Comparison of ENCODE assay signal across 8 mouse cellular contexts in the genomic region with DNA sequence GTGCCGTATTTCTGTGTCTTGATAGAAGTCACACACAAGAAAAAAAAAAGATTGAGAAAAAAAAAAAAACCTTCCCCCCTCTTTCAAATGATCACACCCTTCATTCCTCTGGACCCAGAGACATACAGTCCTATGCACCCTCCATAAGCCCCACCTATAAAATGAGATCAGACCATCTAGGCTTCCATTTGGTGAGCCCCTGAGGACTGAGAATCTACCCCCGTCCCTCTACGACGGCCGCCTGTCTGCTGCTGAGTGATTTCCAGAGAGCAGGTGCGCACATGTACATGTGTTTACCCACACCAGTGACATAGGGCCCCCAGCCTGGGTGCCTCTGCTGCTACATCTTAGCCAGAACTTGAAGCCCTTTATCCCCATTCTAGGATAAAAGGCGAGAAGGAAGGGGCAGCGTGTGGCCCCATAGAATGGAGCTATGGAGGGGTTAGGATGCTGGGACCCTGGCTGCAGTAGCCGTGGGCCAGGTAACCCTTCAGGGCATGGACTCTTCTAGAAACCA. TPM values are rescaled to one million over a fixed set of nuclear protein-coding genes. Genes with fewer than 3 reads are reported as not detected.
A peak's percentile ranks its signal among the peaks of the same experiment; 100 is the strongest.
DNase-seq lines count a peak whose midpoint lies in the region; ATAC-seq and TF ChIP-seq lines count a peak whose summit lies in the region.

No protein-coding gene starts in this region.

- 35% methylated on average over 9 of the region's 9 CpGs for WGBS in lung, embryonic 14.5 days
- WGBS in embryonic facial prominence, embryonic 10.5 days = 36% methylated on average over 9 of the region's 9 CpGs
- WGBS in hindbrain, embryonic 14.5 days = 37% methylated on average over 9 of the region's 9 CpGs

- no peaks in the 10 kb centered on the region for H3K27me3 ChIP-seq in lung, embryonic 14.5 days (ENCODE audit: insufficient read depth, low read length)
- H3K27me3 ChIP-seq in embryonic facial prominence, embryonic 10.5 days (replicated peaks; ENCODE audit: low read depth, poor library complexity, severe bottlenecking) = peaks cover 13% of the 10 kb centered on the region
- no peaks in the 10 kb centered on the region for H3K27me3 ChIP-seq in hindbrain, embryonic 14.5 days (ENCODE audit: control insufficient read depth, insufficient read depth, low read length)

- no peak overlapping the region; the same call in 1 of the 2 replicates for H3K4me3 ChIP-seq in lung, embryonic 14.5 days (ENCODE audit: low read depth, low read length)
- H3K4me3 ChIP-seq in embryonic facial prominence, embryonic 10.5 days = peak overlapping the region; percentile 52
- no peak overlapping the region for H3K4me3 ChIP-seq in hindbrain, embryonic 14.5 days (replicated peaks; ENCODE audit: low read length)

- 0 out of 2 replicates have a peak overlapping the region, but pooled peaks have one; percentile 42 for H3K9ac ChIP-seq in lung, embryonic 14.5 days
- H3K9ac ChIP-seq in hindbrain, embryonic 14.5 days = 0 out of 2 replicates have a peak overlapping the region, but pooled peaks have one; percentile 28

- H3K36me3 ChIP-seq in lung, embryonic 14.5 days (ENCODE audit: insufficient read depth) = peaks cover 41% of the 10 kb centered on the region
- H3K36me3 ChIP-seq in embryonic facial prominence, embryonic 10.5 days (replicated peaks) = peaks cover 41% of the 10 kb centered on the region
- H3K36me3 ChIP-seq in hindbrain, embryonic 14.5 days (replicated peaks; ENCODE audit: control insufficient read depth, insufficient read depth) = peaks cover 41% of the 10 kb centered on the region

- DNase-seq in lung, embryonic 14.5 days = no peak
- DNase-seq in lung, postnatal 36 days = no peak
- no peak for DNase-seq in embryonic facial prominence, embryonic 10.5 days (ENCODE audit: low spot score)
- DNase-seq in hindbrain, embryonic 14.5 days (ENCODE audit: low spot score) = no peak
- DNase-seq in thymus, postnatal 25 days = peak; percentile 79
- no peak for DNase-seq in retina, postnatal 1 day
- DNase-seq in left cerebral cortex, adult 8-10 months (ENCODE audit: low spot score in 2 of 2) = no peak

- TF ChIP-seq CTCF in lung, embryonic 14.5 days (IDR thresholded peaks at IDR 0.05; ENCODE audit: low read depth) = no peak

- H3K4me1 ChIP-seq in lung, embryonic 14.5 days (ENCODE audit: insufficient read depth) = peaks cover 20% of the 10 kb centered on the region; the same call in 1 of the 2 replicates
- peaks cover 46% of the 10 kb centered on the region for H3K4me1 ChIP-seq in embryonic facial prominence, embryonic 10.5 days
- peaks cover 26% of the 10 kb centered on the region for H3K4me1 ChIP-seq in hindbrain, embryonic 14.5 days (replicated peaks; ENCODE audit: control insufficient read depth, insufficient read depth, low read length)

- peak overlapping the region; percentile 76; the same call in 1 of the 2 replicates for H3K27ac ChIP-seq in lung, embryonic 14.5 days (ENCODE audit: low read depth)
- peak overlapping the region; percentile 41; the same call in 1 of the 2 replicates for H3K27ac ChIP-seq in embryonic facial prominence, embryonic 10.5 days (replicated peaks)
- peak overlapping the region; percentile 2; the same call in 1 of the 2 replicates for H3K27ac ChIP-seq in hindbrain, embryonic 14.5 days

- H3K4me2 ChIP-seq in lung, embryonic 14.5 days = peak overlapping the region; percentile 59
- peak overlapping the region; percentile 39 for H3K4me2 ChIP-seq in hindbrain, embryonic 14.5 days (replicated peaks)

- no peak for ATAC-seq in lung, embryonic 14.5 days (ENCODE audit: insufficient read depth)
- peak; percentile 13; the same call in 1 of the 2 replicates for ATAC-seq in hindbrain, embryonic 14.5 days (ENCODE audit: low FRiP score)
- ATAC-seq in megakaryocyte progenitor cell, adult 5-6 weeks (replicated peaks; ENCODE audit: poor library complexity) = 0 out of 2 replicates have a peak, but pooled peaks have one; percentile 5

- no peaks in the 10 kb centered on the region for H3K9me3 ChIP-seq in lung, embryonic 14.5 days (ENCODE audit: low read depth, low read length)
- H3K9me3 ChIP-seq in embryonic facial prominence, embryonic 10.5 days = no peaks in the 10 kb centered on the region
- H3K9me3 ChIP-seq in hindbrain, embryonic 14.5 days (ENCODE audit: control insufficient read depth, low read length) = no peaks in the 10 kb centered on the region

RNA-seq across cellular contexts. Expression of a gene that starts 27.8 kb away (rescaled TPM):
- 16.3 and 17.3 TPM in 2 replicates for polyA plus RNA-seq in lung, embryonic 14.5 days (2014; fragmentation: Nextera tagmentation; extraction: Ambion mirVana)
- polyA plus RNA-seq in embryonic facial prominence, embryonic 10.5 days (2016; fragmentation: Nextera tagmentation; extraction: Ambion mirVana) = 7.4 and 7.7 TPM in 2 replicates
- 11.6 and 13.5 TPM in 2 replicates for polyA plus RNA-seq in hindbrain, embryonic 14.5 days (2014; fragmentation: Nextera tagmentation; extraction: Ambion mirVana)
- total RNA-seq in megakaryocyte progenitor cell, adult 5-6 weeks (2015) = 4.3 and 4.5 TPM in 2 replicates
- 1.6 and 1.8 TPM in 2 replicates for total RNA-seq in megakaryocyte progenitor cell, adult 5-6 weeks (2017)
- 10 to 100 TPM; 60.4 to 67.8 (median 61.9) TPM for total RNA-seq in left cerebral cortex, adult 8-10 months (2022)

RNA-seq across cellular contexts. Expression of a gene that starts 51.3 kb away (rescaled TPM):
- polyA plus RNA-seq in lung, embryonic 14.5 days (2014; fragmentation: Nextera tagmentation; extraction: Ambion mirVana) = not detected in 2 replicates
- not detected in 2 replicates for polyA plus RNA-seq in embryonic facial prominence, embryonic 10.5 days (2016; fragmentation: Nextera tagmentation; extraction: Ambion mirVana)
- not detected in 2 replicates for polyA plus RNA-seq in hindbrain, embryonic 14.5 days (2014; fragmentation: Nextera tagmentation; extraction: Ambion mirVana)
- not detected in 2 replicates for total RNA-seq in megakaryocyte progenitor cell, adult 5-6 weeks (2015)
- not detected in 2 replicates for total RNA-seq in megakaryocyte progenitor cell, adult 5-6 weeks (2017)
- total RNA-seq in left cerebral cortex, adult 8-10 months (2022) = not detected

RNA-seq across cellular contexts. Expression of a gene that starts 55.6 kb away (rescaled TPM):
- polyA plus RNA-seq in lung, embryonic 14.5 days (2014; fragmentation: Nextera tagmentation; extraction: Ambion mirVana) = 0.39 and 0.53 TPM in 2 replicates
- 0.41 and 0.59 TPM in 2 replicates for polyA plus RNA-seq in embryonic facial prominence, embryonic 10.5 days (2016; fragmentation: Nextera tagmentation; extraction: Ambion mirVana)
- polyA plus RNA-seq in hindbrain, embryonic 14.5 days (2014; fragmentation: Nextera tagmentation; extraction: Ambion mirVana) = not detected in 2 replicates
- not detected in 2 replicates for total RNA-seq in megakaryocyte progenitor cell, adult 5-6 weeks (2015)
- total RNA-seq in megakaryocyte progenitor cell, adult 5-6 weeks (2017) = not detected in 2 replicates
- total RNA-seq in left cerebral cortex, adult 8-10 months (2022) = not detected

Comparison
In these comparisons a context has a peak if more than half of its experiments do, and no peak if none do; other contexts are left out.
1. H3K27ac ChIP-seq: peak in every context shown above with its lines; median percentile 76 in lung, embryonic 14.5 days; 41 in embryonic facial prominence, embryonic 10.5 days; 2 in hindbrain, embryonic 14.5 days.